Mouse (Mus musculus): ENCODE data around the gene Cand2. TPM values are rescaled to one million over a fixed set of nuclear protein-coding genes. Genes with fewer than 3 reads are reported as not detected.

Cand2 gene
- polyA plus RNA-seq, 2 experiments, result 1.7 to 2.4 TPM

DNA sequence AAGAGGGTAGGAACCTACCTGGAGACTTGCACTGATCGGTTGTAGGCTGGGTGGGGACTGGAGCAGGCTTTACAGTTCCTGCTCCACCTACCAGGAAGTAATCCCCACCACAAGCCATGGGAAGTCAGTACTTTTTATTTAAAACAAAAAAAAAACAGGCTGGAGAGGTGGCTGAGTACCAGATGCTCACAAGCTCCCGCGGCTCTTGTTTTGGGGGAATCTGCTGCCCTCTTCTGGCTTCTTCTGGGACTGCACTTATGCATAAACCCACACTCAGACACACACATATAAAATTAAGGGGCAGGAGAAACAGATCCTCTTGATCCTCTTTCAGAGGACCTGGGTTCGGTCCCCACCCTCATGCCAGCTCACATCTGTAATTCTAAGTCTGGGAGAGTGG is 39.4 kb upstream of the Cand2 start:
- TF ChIP-seq EP300 (IDR thresholded peaks at IDR 0.05; ENCODE audit: low read depth) (no peak), CTCF (IDR thresholded peaks at IDR 0.05; ENCODE audit: low read depth) (peak; percentile 64)
- Histone ChIP-seq H3K9ac (replicated peaks) (no peak overlapping the region), H3K36me3 (replicated peaks; ENCODE audit: control insufficient read depth, insufficient read depth, low read depth) (no peaks in the 10 kb centered on the region), H3K9me3 (ENCODE audit: control insufficient read depth, low read length) (no peaks in the 10 kb centered on the region), H3K27me3 (ENCODE audit: control insufficient read depth, insufficient read depth, low read length) (no peaks in the 10 kb centered on the region), H3K4me2 (ENCODE audit: low read depth) (no peak overlapping the region), H3K4me3 (ENCODE audit: insufficient read depth in 1 of 2, low read depth in 2 of 2, low read length in 2 of 2) (no peak overlapping the region), H3K4me1 (replicated peaks; ENCODE audit: control insufficient read depth in 2 of 2, insufficient read depth in 2 of 2, low read length in 1 of 2) (peaks cover 0 to 3% of the 10 kb centered on the region in 2 experiments; a peak in 2 of 4 replicates), H3K27ac (no peak overlapping the region)
- DNase-seq (ENCODE audit: low read depth in 3 of 3, low spot score in 3 of 3), result no peak
- no peak for ATAC-seq (ENCODE audit: insufficient read depth)
- WGBS (ENCODE audit: insufficient replicate concordance), result 59% methylated on average over 4 of the region's 4 CpGs

GRCm38 (mm10) chr6:115739056-115739455 is 35.3 kb upstream of the Cand2 start:
- no peak for TF ChIP-seq CTCF (IDR thresholded peaks at IDR 0.05; ENCODE audit: low read depth)
- no peak for TF ChIP-seq EP300 (IDR thresholded peaks at IDR 0.05; ENCODE audit: low read depth)
- H3K27ac ChIP-seq, result no peak overlapping the region
- WGBS (ENCODE audit: insufficient replicate concordance), result 72% methylated on average over 5 of the region's 5 CpGs
- H3K4me2 ChIP-seq (ENCODE audit: low read depth), result no peak overlapping the region
- H3K27me3 ChIP-seq (ENCODE audit: control insufficient read depth, insufficient read depth, low read length), result no peaks in the 10 kb centered on the region
- H3K9ac ChIP-seq (replicated peaks), result no peak overlapping the region
- no peak overlapping the region for H3K4me3 ChIP-seq (ENCODE audit: insufficient read depth in 1 of 2, low read depth in 2 of 2, low read length in 2 of 2)
- peaks cover 11 to 12% of the 10 kb centered on the region in 2 experiments for H3K4me1 ChIP-seq (replicated peaks; ENCODE audit: control insufficient read depth in 2 of 2, insufficient read depth in 2 of 2, low read length in 1 of 2)
- DNase-seq (ENCODE audit: low read depth in 3 of 3, low spot score in 3 of 3) (no peak), ATAC-seq (ENCODE audit: insufficient read depth) (peak; percentile 48)
- H3K36me3 ChIP-seq (replicated peaks; ENCODE audit: control insufficient read depth, insufficient read depth, low read depth), result no peaks in the 10 kb centered on the region
- no peaks in the 10 kb centered on the region for H3K9me3 ChIP-seq (ENCODE audit: control insufficient read depth, low read length)

DNA sequence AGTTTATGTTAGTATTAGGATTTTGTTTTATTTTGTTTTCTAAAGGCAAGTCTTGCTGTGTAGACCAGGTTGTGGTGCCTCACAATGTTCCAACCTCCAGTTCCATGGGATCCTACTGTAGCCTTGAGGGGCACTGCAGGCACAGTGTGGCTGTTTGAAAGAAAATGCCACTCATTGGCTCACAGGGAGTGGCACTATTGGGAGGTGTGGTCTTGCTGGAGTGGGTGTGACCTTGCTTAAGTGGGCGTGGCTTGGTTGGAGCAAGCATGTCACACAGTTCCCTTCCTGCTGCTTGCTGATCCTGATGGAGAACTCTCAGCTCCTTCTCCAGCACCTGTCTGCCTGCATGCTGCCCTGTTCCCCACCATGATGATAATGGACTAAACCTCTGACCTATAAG is 30.8 kb upstream of the Cand2 start:
- ATAC-seq (ENCODE audit: insufficient read depth), result peak; percentile 91
- no peak for TF ChIP-seq EP300 (IDR thresholded peaks at IDR 0.05; ENCODE audit: low read depth)
- TF ChIP-seq CTCF (IDR thresholded peaks at IDR 0.05; ENCODE audit: low read depth), result peak; percentile 38
- WGBS (ENCODE audit: insufficient replicate concordance), result 5% methylated on average over 1 of the region's 1 CpGs
- Histone ChIP-seq H3K9me3 (ENCODE audit: control insufficient read depth, low read length) (no peaks in the 10 kb centered on the region), H3K4me3 (ENCODE audit: insufficient read depth in 1 of 2, low read depth in 2 of 2, low read length in 2 of 2) (no peak overlapping the region), H3K27ac (peak overlapping the region; percentile 53), H3K27me3 (ENCODE audit: control insufficient read depth, insufficient read depth, low read length) (no peaks in the 10 kb centered on the region), H3K4me1 (replicated peaks; ENCODE audit: control insufficient read depth in 2 of 2, insufficient read depth in 2 of 2, low read length in 1 of 2) (peaks cover 11 to 18% of the 10 kb centered on the region in 2 experiments), H3K4me2 (ENCODE audit: low read depth) (no peak overlapping the region), H3K9ac (replicated peaks) (no peak overlapping the region), H3K36me3 (replicated peaks; ENCODE audit: control insufficient read depth, insufficient read depth, low read depth) (no peaks in the 10 kb centered on the region)
- DNase-seq (ENCODE audit: low read depth in 3 of 3, low spot score in 3 of 3), result peak; percentile 58 to 74 (median 59)

DNA sequence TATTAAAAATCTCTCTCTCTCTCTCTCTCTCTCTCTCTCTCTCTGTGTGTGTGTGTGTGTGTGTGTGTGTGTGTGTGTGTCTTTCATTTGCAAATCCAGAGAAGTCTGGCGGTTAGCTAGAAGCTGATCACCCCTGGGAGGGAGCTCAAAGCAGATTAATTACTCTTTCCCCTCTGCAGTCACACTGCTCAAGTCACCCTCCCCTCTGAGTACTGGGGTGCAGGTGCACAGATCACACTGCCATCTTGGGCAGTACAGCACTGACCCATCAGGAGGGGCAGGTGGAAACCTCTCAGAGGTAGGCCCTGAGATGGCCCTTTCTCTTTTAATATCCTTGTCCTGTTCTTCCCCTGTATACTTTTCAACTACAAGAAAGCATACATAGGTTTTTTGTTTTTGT is 28.0 kb upstream of the Cand2 start:
- no peak overlapping the region for H3K27ac ChIP-seq
- ATAC-seq (ENCODE audit: insufficient read depth) (no peak), DNase-seq (ENCODE audit: low read depth in 3 of 3, low spot score in 3 of 3) (no peak)
- peaks cover 11 to 15% of the 10 kb centered on the region in 2 experiments for H3K4me1 ChIP-seq (replicated peaks; ENCODE audit: control insufficient read depth in 2 of 2, insufficient read depth in 2 of 2, low read length in 1 of 2)
- no peaks in the 10 kb centered on the region for H3K27me3 ChIP-seq (ENCODE audit: control insufficient read depth, insufficient read depth, low read length)
- no peak overlapping the region for H3K9ac ChIP-seq (replicated peaks)
- H3K9me3 ChIP-seq (ENCODE audit: control insufficient read depth, low read length), result no peaks in the 10 kb centered on the region
- H3K36me3 ChIP-seq (replicated peaks; ENCODE audit: control insufficient read depth, insufficient read depth, low read depth), result no peaks in the 10 kb centered on the region
- 82% methylated on average over 1 of the region's 1 CpGs for WGBS (ENCODE audit: insufficient replicate concordance)
- TF ChIP-seq EP300 (IDR thresholded peaks at IDR 0.05; ENCODE audit: low read depth) (no peak), CTCF (IDR thresholded peaks at IDR 0.05; ENCODE audit: low read depth) (no peak)
- H3K4me2 ChIP-seq (ENCODE audit: low read depth), result no peak overlapping the region
- H3K4me3 ChIP-seq (ENCODE audit: insufficient read depth in 1 of 2, low read depth in 2 of 2, low read length in 2 of 2), result no peak overlapping the region

DNA sequence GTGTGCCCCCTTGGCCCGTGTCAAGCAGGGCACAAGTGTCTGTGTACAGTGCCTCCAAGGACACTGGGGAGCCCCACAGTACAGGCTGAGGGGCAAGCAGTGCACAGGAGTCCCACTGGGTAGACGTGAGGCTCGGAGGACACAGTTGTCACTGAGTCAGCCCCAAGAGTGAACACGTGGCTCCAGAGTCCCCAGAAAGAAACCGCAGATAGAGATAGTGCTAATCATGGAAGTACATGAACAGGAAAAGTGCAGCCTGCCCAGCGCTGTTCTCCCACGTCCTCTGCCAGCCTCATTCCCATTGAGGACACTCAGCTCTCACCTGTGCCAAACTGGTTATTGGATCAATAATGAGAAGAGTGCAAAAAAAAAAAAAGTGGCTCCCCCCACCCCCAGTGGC is 18.8 kb upstream of the Cand2 start:
- Histone ChIP-seq H3K4me3 (ENCODE audit: insufficient read depth in 1 of 2, low read depth in 2 of 2, low read length in 2 of 2) (no peak overlapping the region), H3K27ac (peak overlapping the region; percentile 21; the same call in 1 of the 2 replicates), H3K27me3 (ENCODE audit: control insufficient read depth, insufficient read depth, low read length) (no peaks in the 10 kb centered on the region), H3K9ac (replicated peaks) (peak overlapping the region; percentile 52), H3K36me3 (replicated peaks; ENCODE audit: control insufficient read depth, insufficient read depth, low read depth) (no peaks in the 10 kb centered on the region), H3K4me1 (replicated peaks; ENCODE audit: control insufficient read depth in 2 of 2, insufficient read depth in 2 of 2, low read length in 1 of 2) (peaks cover 30 to 35% of the 10 kb centered on the region in 2 experiments), H3K9me3 (ENCODE audit: control insufficient read depth, low read length) (no peaks in the 10 kb centered on the region), H3K4me2 (ENCODE audit: low read depth) (peak overlapping the region; percentile 53)
- TF ChIP-seq CTCF (IDR thresholded peaks at IDR 0.05; ENCODE audit: low read depth), result no peak
- peak; percentile 71 for TF ChIP-seq EP300 (IDR thresholded peaks at IDR 0.05; ENCODE audit: low read depth)
- 19% methylated on average over 7 of the region's 7 CpGs for WGBS (ENCODE audit: insufficient replicate concordance)
- ATAC-seq (ENCODE audit: insufficient read depth), result peak; percentile 74
- DNase-seq (ENCODE audit: low read depth in 3 of 3, low spot score in 3 of 3), result peak; percentile 45 to 56 (median 50)
